Mouse (Mus musculus) heart, embryonic 16.5 days (tissue): ENCODE results near the gene Sec23a. TPM values are rescaled to one million over a fixed set of nuclear protein-coding genes. Genes with fewer than 3 reads are reported as not detected.

Experiments
- ATAC-seq: fragments of 200-750 bp; cut with Nextera tagmentation; replicated peaks from 2 replicates; pipeline ENCODE4 v1.8.0; 2017; ENCODE audit warnings: moderate number of reproducible peaks; ENCODE audit not compliant: insufficient read depth, low FRiP score; ENCODE audit errors: extremely low read depth
- H3K27ac ChIP-seq: fragments of 300-500 bp; sonication (generic); 2 replicates; pipeline ENCODE4 v1.5.1; 2014; ENCODE audit warnings: mild to moderate bottlenecking, low read length, control low read depth, moderate library complexity
- H3K27me3 ChIP-seq: fragments of 300-500 bp; sonication (generic); 2 replicates; pipeline ENCODE4 v1.6.1; 2014; ENCODE audit warnings: low read length, mixed read lengths; ENCODE audit not compliant: control insufficient read depth, insufficient read depth
- H3K36me3 ChIP-seq: fragments of 300-500 bp; sonication (generic); 2 replicates; pipeline ENCODE4 v1.6.1; 2014; ENCODE audit not compliant: control insufficient read depth, insufficient read depth
- H3K4me1 ChIP-seq: fragments of 300-500 bp; sonication (generic); 2 replicates; pipeline ENCODE4 v1.6.1; 2014; ENCODE audit warnings: low read length, mixed read lengths; ENCODE audit not compliant: control insufficient read depth, insufficient read depth
- H3K4me2 ChIP-seq: fragments of 300-500 bp; sonication (generic); 2 replicates; pipeline ENCODE4 v1.6.1; 2014; ENCODE audit warnings: low read depth, mild to moderate bottlenecking, control low read depth, low read length
- H3K4me3 ChIP-seq: fragments of 300-500 bp; sonication (generic); 2 replicates; pipeline ENCODE4 v1.5.1; 2014; ENCODE audit warnings: mild to moderate bottlenecking, control low read depth, low read length
- H3K9ac ChIP-seq: fragments of 300-500 bp; sonication (generic); 2 replicates; pipeline ENCODE4 v1.6.1; 2014; ENCODE audit warnings: low read length, control low read depth
- H3K9me3 ChIP-seq: fragments of 300-500 bp; sonication (generic); replicated peaks from 2 replicates; pipeline ENCODE4 v1.6.1; 2016; ENCODE audit warnings: low read length; ENCODE audit not compliant: control insufficient read depth
- WGBS: fragments of 180-500 bp; shearing (Covaris S2); extraction: QIAGEN DNeasy Blood & Tissue Kit; methylation state at CpG from one replicate; pipeline ENCODE4 v1.1.7; 2014; 5-methylcytosine and 5-hydroxymethylcytosine counted together
- polyA plus RNA-seq: library from polyadenylated mRNA; unstranded; fragments of >200 nt; fragmentation: Nextera tagmentation; extraction: Ambion mirVana; gene quantifications from 2 replicates; pipeline ENCODE4 v1.2.1, GENCODE M21; 2015

Sec23a gene
- polyA plus RNA-seq, 1 experiment from 2014 or later = 63.7 TPM

DNA sequence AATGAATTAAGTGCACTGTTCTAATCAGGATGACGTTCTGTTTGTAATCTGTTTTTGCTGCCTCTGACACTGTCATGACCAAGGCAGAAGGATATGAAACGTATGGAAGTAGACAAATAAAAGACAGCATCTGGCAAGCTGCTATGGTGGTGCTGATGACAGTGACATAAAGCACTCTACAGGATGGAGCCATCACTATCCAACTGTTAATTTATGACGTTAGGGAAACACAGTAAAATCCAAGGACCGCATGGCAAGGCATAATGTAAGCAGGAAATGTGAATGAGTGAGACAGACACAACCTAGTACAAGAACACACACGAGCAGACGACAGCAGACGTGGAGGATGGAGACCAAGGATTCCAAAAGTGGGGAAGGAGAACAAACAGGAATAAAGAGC, 55.2 kb downstream of the Sec23a start:
- no peak overlapping the region for H3K9ac ChIP-seq
- no peak overlapping the region for H3K27ac ChIP-seq
- H3K36me3 ChIP-seq = peaks cover 5% of the 10 kb centered on the region; the same call in 1 of the 2 replicates
- peaks cover 4% of the 10 kb centered on the region; the same call in 1 of the 2 replicates for H3K4me1 ChIP-seq
- no peak overlapping the region for H3K4me2 ChIP-seq
- H3K4me3 ChIP-seq = no peak overlapping the region
- H3K27me3 ChIP-seq = no peaks in the 10 kb centered on the region
- ATAC-seq = no peak
- 63% methylated on average over 7 of the region's 7 CpGs for WGBS
- no peaks in the 10 kb centered on the region for H3K9me3 ChIP-seq

DNA sequence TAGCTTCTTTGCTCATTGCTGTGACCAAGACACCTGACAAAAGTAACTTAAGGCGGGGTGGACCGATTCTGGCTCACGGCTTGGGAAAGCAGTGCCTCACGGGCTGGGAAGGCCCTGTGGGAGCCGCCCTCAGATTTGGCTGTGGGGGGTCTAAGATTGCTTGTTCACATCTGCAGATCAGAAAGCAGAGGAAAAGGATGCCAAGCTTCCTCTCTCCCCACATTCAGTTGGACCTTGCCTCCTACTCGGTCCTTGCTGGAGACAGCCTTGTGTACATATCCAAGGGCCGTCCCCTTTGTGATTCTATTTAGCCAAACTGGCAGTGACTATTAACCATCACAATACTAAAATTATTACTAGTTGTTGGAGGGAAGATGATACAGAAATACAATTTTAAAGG, 55.7 kb downstream of the Sec23a start:
- H3K9me3 ChIP-seq = no peaks in the 10 kb centered on the region
- H3K36me3 ChIP-seq = peaks cover 5% of the 10 kb centered on the region; the same call in 1 of the 2 replicates
- H3K4me3 ChIP-seq = no peak overlapping the region
- no peak overlapping the region for H3K9ac ChIP-seq
- H3K27me3 ChIP-seq = no peaks in the 10 kb centered on the region
- H3K27ac ChIP-seq = no peak overlapping the region
- no peak overlapping the region for H3K4me2 ChIP-seq
- peaks cover 4% of the 10 kb centered on the region; the same call in 1 of the 2 replicates for H3K4me1 ChIP-seq
- WGBS = 75% methylated on average over 7 of the region's 7 CpGs
- no peak for ATAC-seq

DNA sequence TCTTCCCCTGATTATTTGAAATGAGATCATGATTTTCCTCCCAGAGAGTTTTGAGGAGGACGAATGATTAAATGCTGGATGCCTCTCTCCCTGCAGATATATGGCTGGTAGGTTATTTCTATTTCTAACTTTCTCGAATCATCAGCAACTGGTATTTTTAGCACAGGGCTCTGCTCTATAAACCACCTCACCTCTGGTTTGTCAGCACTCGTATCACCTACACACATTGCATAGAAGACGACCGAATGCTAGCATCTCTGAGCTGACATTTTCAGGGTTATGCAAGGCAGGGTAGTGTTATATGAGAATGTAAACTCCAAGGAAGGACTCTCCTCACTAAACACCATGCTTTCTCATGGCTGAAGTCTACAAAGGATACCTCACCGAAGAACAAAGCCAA, 63.9 kb downstream of the Sec23a start:
- Histone ChIP-seq H3K4me2 (peak overlapping the region; percentile 16; the same call in 1 of the 2 replicates), H3K9ac (no peak overlapping the region), H3K27me3 (no peaks in the 10 kb centered on the region), H3K4me3 (no peak overlapping the region), H3K4me1 (peaks cover 4% of the 10 kb centered on the region; the same call in 1 of the 2 replicates), H3K9me3 (no peaks in the 10 kb centered on the region), H3K27ac (peak overlapping the region; percentile 56; the same call in 1 of the 2 replicates), H3K36me3 (no peaks in the 10 kb centered on the region)
- WGBS = 39% methylated on average over 6 of the region's 6 CpGs
- ATAC-seq = 0 out of 2 replicates have a peak, but pooled peaks have one; percentile 32

DNA sequence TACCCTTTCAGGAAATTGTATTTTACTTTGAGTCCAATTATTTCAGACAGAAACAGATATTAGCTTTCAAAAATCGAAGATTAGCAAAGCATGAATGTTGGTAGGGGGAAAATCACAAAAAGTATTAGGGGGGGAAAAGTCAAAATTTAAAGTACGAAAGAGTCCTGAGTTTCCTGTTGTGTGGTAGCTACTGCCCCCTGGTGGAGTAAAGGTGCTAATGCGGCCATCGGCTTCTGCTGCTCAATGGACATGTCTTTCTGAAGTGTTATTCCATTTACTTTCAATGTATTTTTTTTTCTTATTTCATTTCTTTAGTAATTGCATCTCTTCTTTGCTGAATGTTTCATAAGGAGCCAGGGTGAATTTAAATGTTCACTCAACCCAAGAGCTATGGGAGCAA, 64.6 kb downstream of the Sec23a start:
- no peak overlapping the region for H3K9ac ChIP-seq
- no peaks in the 10 kb centered on the region for H3K27me3 ChIP-seq
- H3K4me2 ChIP-seq = no peak overlapping the region; the same call in 1 of the 2 replicates
- H3K36me3 ChIP-seq = no peaks in the 10 kb centered on the region
- 10% methylated on average over 4 of the region's 4 CpGs for WGBS
- peaks cover 4% of the 10 kb centered on the region; the same call in 1 of the 2 replicates for H3K4me1 ChIP-seq
- no peak for ATAC-seq
- H3K4me3 ChIP-seq = no peak overlapping the region
- H3K9me3 ChIP-seq = no peaks in the 10 kb centered on the region
- peak overlapping the region; percentile 3; the same call in 1 of the 2 replicates for H3K27ac ChIP-seq

DNA sequence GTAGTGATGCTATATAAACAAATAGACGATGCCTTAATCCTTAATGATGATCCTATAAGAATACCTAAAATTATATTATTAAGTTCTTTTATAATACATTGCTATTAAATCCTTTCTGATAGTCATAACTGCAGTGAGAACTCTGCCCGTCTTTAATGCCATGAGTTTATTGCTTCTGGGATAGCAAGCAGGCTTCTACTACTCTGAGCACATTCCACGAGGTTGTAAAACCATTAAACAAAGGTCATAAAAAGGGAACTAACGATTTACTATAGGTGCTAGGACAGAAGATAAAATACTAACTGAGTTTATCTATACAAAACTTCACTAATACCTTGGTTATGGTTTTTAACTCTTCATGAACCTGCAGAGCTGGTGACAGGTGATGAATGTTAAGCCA, 69.3 kb downstream of the Sec23a start:
- Histone ChIP-seq H3K9me3 (no peaks in the 10 kb centered on the region), H3K4me3 (no peak overlapping the region), H3K36me3 (no peaks in the 10 kb centered on the region), H3K9ac (no peak overlapping the region), H3K4me2 (no peak overlapping the region), H3K27ac (no peak overlapping the region), H3K4me1 (no peaks in the 10 kb centered on the region), H3K27me3 (no peaks in the 10 kb centered on the region)
- no peak for ATAC-seq
- WGBS = 83% methylated on average over 4 of the region's 4 CpGs

DNA sequence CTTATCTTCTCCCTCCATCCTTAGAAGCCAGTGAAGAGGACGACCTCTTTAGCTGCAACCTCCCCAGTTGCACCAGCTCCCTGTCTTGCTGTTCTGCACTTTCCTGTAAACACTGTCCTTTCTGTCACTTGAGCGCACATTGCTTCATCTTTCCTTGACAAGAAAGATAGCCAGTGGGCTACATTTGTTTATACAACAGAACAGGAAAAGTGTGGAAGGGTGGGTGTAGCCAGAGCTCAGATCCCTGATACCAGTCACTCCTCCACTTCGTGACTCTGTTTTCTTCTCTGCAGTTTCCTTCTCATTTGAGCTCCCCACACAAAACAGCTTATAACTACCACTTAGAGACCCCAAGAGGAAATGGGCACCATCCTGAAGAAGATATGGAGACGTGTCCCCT, 77.2 kb downstream of the Sec23a start:
- Histone ChIP-seq H3K27me3 (no peaks in the 10 kb centered on the region), H3K9ac (no peak overlapping the region), H3K4me3 (no peak overlapping the region), H3K9me3 (no peaks in the 10 kb centered on the region), H3K4me2 (no peak overlapping the region), H3K4me1 (no peaks in the 10 kb centered on the region), H3K36me3 (no peaks in the 10 kb centered on the region), H3K27ac (no peak overlapping the region)
- no peak for ATAC-seq
- 43% methylated on average over 4 of the region's 4 CpGs for WGBS

DNA sequence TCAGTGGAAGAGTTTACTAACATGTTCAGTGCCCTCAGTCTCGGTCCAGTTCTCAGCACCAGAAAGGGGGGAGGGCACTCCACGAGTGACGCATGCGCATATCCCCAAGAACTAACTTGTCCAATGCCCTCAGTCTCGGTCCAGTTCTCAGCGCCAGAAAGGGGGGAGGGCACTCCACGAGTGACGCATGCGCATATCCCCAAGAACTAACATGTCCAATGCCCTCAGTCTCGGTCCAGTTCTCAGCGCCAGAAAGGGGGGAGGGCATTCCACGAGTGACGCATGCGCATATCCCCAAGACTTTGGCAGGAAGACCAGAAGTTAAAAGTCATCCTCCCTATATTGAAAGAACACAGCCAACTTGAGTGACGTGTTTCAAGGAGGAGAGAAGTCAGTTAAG, 86.8 kb downstream of the Sec23a start:
- H3K27ac ChIP-seq = no peak overlapping the region
- H3K4me2 ChIP-seq = no peak overlapping the region
- H3K4me1 ChIP-seq = no peaks in the 10 kb centered on the region
- H3K4me3 ChIP-seq = no peak overlapping the region
- H3K9ac ChIP-seq = no peak overlapping the region
- ATAC-seq = no peak
- no peaks in the 10 kb centered on the region for H3K36me3 ChIP-seq
- H3K9me3 ChIP-seq = no peaks in the 10 kb centered on the region
- no peaks in the 10 kb centered on the region for H3K27me3 ChIP-seq
- WGBS = 83% methylated on average over 15 of the region's 15 CpGs

DNA sequence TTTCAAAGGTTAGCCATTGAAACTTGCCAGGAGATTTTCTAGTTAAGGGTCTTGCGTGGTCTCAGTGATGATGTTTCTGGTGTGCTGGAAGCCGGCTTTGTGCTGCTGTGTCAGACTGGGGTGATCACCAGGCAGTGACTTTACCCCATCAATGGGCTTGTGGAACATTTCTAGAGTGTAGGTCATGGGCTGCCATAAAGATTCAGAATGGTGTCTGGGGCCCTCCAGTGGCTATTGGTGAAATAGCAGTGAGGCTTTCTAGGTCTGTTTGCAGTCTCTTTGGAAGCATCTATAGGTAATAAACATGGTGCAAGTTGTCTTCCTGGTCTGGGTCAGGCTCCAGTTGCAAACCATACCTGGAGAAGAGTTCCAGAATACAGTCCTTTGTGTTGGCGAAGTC, 87.8 kb downstream of the Sec23a start:
- Histone ChIP-seq H3K9ac (no peak overlapping the region), H3K4me3 (no peak overlapping the region), H3K4me1 (no peaks in the 10 kb centered on the region), H3K27me3 (no peaks in the 10 kb centered on the region), H3K27ac (no peak overlapping the region), H3K9me3 (no peaks in the 10 kb centered on the region), H3K36me3 (no peaks in the 10 kb centered on the region), H3K4me2 (no peak overlapping the region)
- WGBS = 83% methylated on average over 3 of the region's 3 CpGs
- no peak for ATAC-seq

DNA sequence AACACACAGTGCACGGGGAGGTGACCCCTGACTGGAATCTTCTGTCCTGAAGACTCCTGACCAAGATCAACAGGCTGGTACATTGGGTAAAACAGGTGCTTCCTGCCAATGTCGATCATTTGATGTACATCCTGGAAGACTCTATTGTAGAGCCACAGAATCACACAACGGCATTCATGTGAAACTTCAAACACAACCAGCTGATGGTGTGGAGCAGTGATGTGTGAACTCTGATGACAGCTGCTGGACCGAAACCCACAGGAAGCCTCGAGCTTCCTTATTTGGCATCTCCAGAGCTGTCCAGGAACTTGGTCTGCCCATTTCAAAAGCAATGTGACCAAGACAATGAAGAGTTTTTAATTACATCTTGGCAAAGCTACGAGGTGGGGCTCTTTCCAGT, 91.0 kb downstream of the Sec23a start:
- Histone ChIP-seq H3K4me1 (no peaks in the 10 kb centered on the region), H3K27ac (no peak overlapping the region), H3K27me3 (no peaks in the 10 kb centered on the region), H3K9ac (no peak overlapping the region), H3K36me3 (no peaks in the 10 kb centered on the region), H3K4me3 (no peak overlapping the region), H3K4me2 (no peak overlapping the region), H3K9me3 (no peaks in the 10 kb centered on the region)
- 51% methylated on average over 6 of the region's 6 CpGs for WGBS
- no peak for ATAC-seq
